Mouse (Mus musculus) bone marrow macrophage, adult 2 months (primary cell): ENCODE measurements around the gene Anapc7.

Experiments
- CTCF ChIP-seq: IDR thresholded peaks from 2 replicates; pipeline ENCODE4 v1.5.1; 2012; ENCODE audit warnings: low read depth, mild to moderate bottlenecking, low read length, moderate library complexity
- POLR2A ChIP-seq: IDR thresholded peaks from 2 replicates; pipeline ENCODE4 v1.6.1; 2012; ENCODE audit warnings: mild to moderate bottlenecking, low read depth, low read length, borderline replicate concordance

- TF ChIP-seq POLR2A (no peak), CTCF (no peak)
Observed at GRCm38 (mm10) chr5:122434541-122434940, 13.0 kb downstream of the Anapc7 start.
